Mouse (Mus musculus): ENCODE measurements around the gene Il7r.

- TF ChIP-seq EP300 (optimal IDR thresholded peaks at IDR 0.05) (no peak), CTCF (IDR thresholded peaks at IDR 0.05; ENCODE audit: low read depth) (no peak)
Observed at GRCm38 (mm10) chr15:9567316-9567715, 37.3 kb upstream of the Il7r start.
